Mouse (Mus musculus) small intestine, adult 2 months (tissue): ENCODE measurements around the gene Anapc15-ps.

Experiments used
- CTCF ChIP-seq: fragments of 200-500 bp; IDR thresholded peaks from 2 replicates; pipeline ENCODE4 v1.5.1; 2012; ENCODE audit warnings: low read depth, mild to moderate bottlenecking, control low read depth, inconsistent platforms, low read length, moderate library complexity, mixed read lengths; ENCODE audit not compliant: insufficient replicate concordance, insufficient read length; ENCODE audit errors: extremely low read depth
- POLR2A ChIP-seq: fragments of 200-500 bp; IDR thresholded peaks from 2 replicates; pipeline ENCODE4 v1.6.1; 2012; ENCODE audit warnings: low read depth, mild to moderate bottlenecking, control low read depth, inconsistent platforms, low read length, moderate library complexity

- no peak for TF ChIP-seq CTCF
- TF ChIP-seq POLR2A: no peak
Measured at GRCm38 (mm10) chr10:95680153-95681057, 7.2 kb upstream of the Anapc15-ps start.
